ENCODE assay signal across 8 mouse cellular contexts in genomic region chr10:127326828-127327227, GRCm38 (mm10). TPM values are rescaled to one million over a fixed set of nuclear protein-coding genes. Genes with fewer than 3 reads are reported as not detected.
A peak's percentile ranks its signal among the peaks of the same experiment; 100 is the strongest.
DNase-seq lines count a peak whose midpoint lies in the region; ATAC-seq and TF ChIP-seq lines count a peak whose summit lies in the region.

No protein-coding gene starts in this region.

- H3K4me1 ChIP-seq in embryonic facial prominence, embryonic 11.5 days (ENCODE audit: control insufficient read depth, insufficient read depth, low read length): peaks cover 6% of the 10 kb centered on the region
- H3K4me1 ChIP-seq in liver, embryonic 11.5 days (replicated peaks; ENCODE audit: control insufficient read depth, insufficient read depth, low read length): peaks cover 37% of the 10 kb centered on the region

- H3K27me3 ChIP-seq in embryonic facial prominence, embryonic 11.5 days (ENCODE audit: control insufficient read depth, insufficient read depth, low read length): peaks cover 26% of the 10 kb centered on the region
- H3K27me3 ChIP-seq in liver, embryonic 11.5 days (replicated peaks; ENCODE audit: control insufficient read depth, insufficient read depth, low read length): peaks cover 29% of the 10 kb centered on the region

- TF ChIP-seq CTCF in layer of hippocampus, adult 2 months (conservative IDR thresholded peaks at IDR 0.05): no peak

- intact Hi-C loops in heart, postnatal 10 days (cut with DNase I): no loop called here

- no peak for DNase-seq in layer of hippocampus, adult 2 months (ENCODE audit: low spot score in 2 of 2)
- no peak for DNase-seq in layer of hippocampus, postnatal 25 days (ENCODE audit: extremely low spot score in 1 of 2, low spot score in 1 of 2)
- DNase-seq in embryonic facial prominence, embryonic 11.5 days (ENCODE audit: low spot score): no peak
- peak; percentile 37 to 46 for DNase-seq in heart, postnatal 10 days
- no peak for DNase-seq in liver, embryonic 11.5 days (ENCODE audit: low spot score)
- no peak for DNase-seq in cerebellum, postnatal 4 days (ENCODE audit: low spot score in 2 of 2)
- no peak for DNase-seq in left cerebral cortex, adult 11 months (ENCODE audit: low spot score)

- H3K4me2 ChIP-seq in embryonic facial prominence, embryonic 11.5 days (ENCODE audit: low read depth, low read length): peak overlapping the region; percentile 73
- H3K4me2 ChIP-seq in liver, embryonic 11.5 days: peak overlapping the region; percentile 97

- 4% methylated on average over 29 of the region's 29 CpGs for WGBS in embryonic facial prominence, embryonic 11.5 days
- 8% methylated on average over 29 of the region's 29 CpGs for WGBS in liver, embryonic 11.5 days

- no peak for ATAC-seq in embryonic facial prominence, embryonic 11.5 days (replicated peaks; ENCODE audit: insufficient number of reproducible peaks, low FRiP score, low TSS enrichment, low read depth)
- no peak for ATAC-seq in liver, embryonic 11.5 days (replicated peaks; ENCODE audit: low FRiP score)
- ATAC-seq in granulocyte monocyte progenitor cell, adult 5-6 weeks (replicated peaks; ENCODE audit: poor library complexity, severe bottlenecking): no peak

- peak overlapping the region; percentile 43 for H3K4me3 ChIP-seq in layer of hippocampus, adult 2 months
- H3K4me3 ChIP-seq in embryonic facial prominence, embryonic 11.5 days (ENCODE audit: low read depth, low read length): peak overlapping the region; percentile 38
- H3K4me3 ChIP-seq in liver, embryonic 11.5 days (ENCODE audit: low read depth, low read length): peak overlapping the region; percentile 70

- H3K9ac ChIP-seq in embryonic facial prominence, embryonic 11.5 days (replicated peaks; ENCODE audit: low read length): peak overlapping the region; percentile 48
- peak overlapping the region; percentile 85 for H3K9ac ChIP-seq in liver, embryonic 11.5 days (ENCODE audit: low read depth, low read length)

- no peaks in the 10 kb centered on the region for H3K36me3 ChIP-seq in embryonic facial prominence, embryonic 11.5 days (replicated peaks; ENCODE audit: control insufficient read depth, insufficient read depth, low read depth, low read length)
- H3K36me3 ChIP-seq in liver, embryonic 11.5 days (ENCODE audit: control insufficient read depth, insufficient read depth, low read length): peaks cover 3% of the 10 kb centered on the region; the same call in 1 of the 2 replicates

- H3K27ac ChIP-seq in layer of hippocampus, adult 2 months: no peak overlapping the region
- no peak overlapping the region for H3K27ac ChIP-seq in embryonic facial prominence, embryonic 11.5 days (replicated peaks; ENCODE audit: low read depth, low read length)
- H3K27ac ChIP-seq in liver, embryonic 11.5 days (ENCODE audit: low read depth, low read length): no peak overlapping the region

- H3K9me3 ChIP-seq in embryonic facial prominence, embryonic 11.5 days (replicated peaks; ENCODE audit: control insufficient read depth, low read length): no peaks in the 10 kb centered on the region
- H3K9me3 ChIP-seq in liver, embryonic 11.5 days (ENCODE audit: control insufficient read depth, low read length): no peaks in the 10 kb centered on the region

RNA-seq across cellular contexts. Expression of gene Arhgap9, which starts 5.1 kb away (rescaled TPM):
- total RNA-seq in layer of hippocampus, adult 2 months (2021): under 1 TPM; 0.56 to 0.79 TPM
- 1 to 10 TPM in 1 of 2 experiments, under 1 TPM in 1; 0.89 to 1.1 TPM for total RNA-seq in layer of hippocampus, postnatal 25 days (2021)
- 1.8 and 2.7 TPM in 2 replicates for polyA plus RNA-seq in embryonic facial prominence, embryonic 11.5 days (2014; fragmentation: Nextera tagmentation; extraction: Ambion mirVana)
- total RNA-seq in heart, postnatal 10 days (2021): 1 to 10 TPM; 3.3 to 4.1 TPM
- 22.0 and 24.4 TPM in 2 replicates for polyA plus RNA-seq in liver, embryonic 11.5 days (2014; fragmentation: Nextera tagmentation; extraction: Ambion mirVana)
- total RNA-seq in granulocyte monocyte progenitor cell, adult 5-6 weeks (2014; fragmentation: Nextera tagmentation): 46.0 and 53.1 TPM in 2 replicates
- total RNA-seq in granulocyte monocyte progenitor cell, adult 5-6 weeks (2017): 34.7 and 51.8 TPM in 2 replicates

RNA-seq across cellular contexts. Expression of gene Gli1, which starts 14.9 kb away (rescaled TPM):
- total RNA-seq in layer of hippocampus, adult 2 months (2021): 1 to 10 TPM; 2.5 to 3.1 TPM
- 1 to 10 TPM; 2.1 to 3.3 TPM for total RNA-seq in layer of hippocampus, postnatal 25 days (2021)
- polyA plus RNA-seq in embryonic facial prominence, embryonic 11.5 days (2014; fragmentation: Nextera tagmentation; extraction: Ambion mirVana): 7.1 and 9.6 TPM in 2 replicates
- 1 to 10 TPM; 2.1 to 2.5 TPM for total RNA-seq in heart, postnatal 10 days (2021)
- 2.1 and 2.2 TPM in 2 replicates for polyA plus RNA-seq in liver, embryonic 11.5 days (2014; fragmentation: Nextera tagmentation; extraction: Ambion mirVana)
- not detected in 2 replicates for total RNA-seq in granulocyte monocyte progenitor cell, adult 5-6 weeks (2014; fragmentation: Nextera tagmentation)
- total RNA-seq in granulocyte monocyte progenitor cell, adult 5-6 weeks (2017): not detected in 2 replicates

RNA-seq across cellular contexts. Expression of gene Mars, which starts 15.2 kb away (rescaled TPM):
- total RNA-seq in layer of hippocampus, adult 2 months (2021): 10 to 100 TPM; 55.6 to 60.0 TPM
- 10 to 100 TPM; 57.1 to 59.4 TPM for total RNA-seq in layer of hippocampus, postnatal 25 days (2021)
- 174 and 179 TPM in 2 replicates for polyA plus RNA-seq in embryonic facial prominence, embryonic 11.5 days (2014; fragmentation: Nextera tagmentation; extraction: Ambion mirVana)
- total RNA-seq in heart, postnatal 10 days (2021): 10 to 100 TPM; 42.0 to 43.9 TPM
- polyA plus RNA-seq in liver, embryonic 11.5 days (2014; fragmentation: Nextera tagmentation; extraction: Ambion mirVana): 249 and 257 TPM in 2 replicates
- 63.0 and 105 TPM in 2 replicates for total RNA-seq in granulocyte monocyte progenitor cell, adult 5-6 weeks (2014; fragmentation: Nextera tagmentation)
- total RNA-seq in granulocyte monocyte progenitor cell, adult 5-6 weeks (2017): 193 and 221 TPM in 2 replicates

RNA-seq across cellular contexts. Expression of gene Inhbe, which starts 27.4 kb away (rescaled TPM):
- total RNA-seq in layer of hippocampus, adult 2 months (2021): not detected
- total RNA-seq in layer of hippocampus, postnatal 25 days (2021): not detected
- polyA plus RNA-seq in embryonic facial prominence, embryonic 11.5 days (2014; fragmentation: Nextera tagmentation; extraction: Ambion mirVana): not detected in 2 replicates
- total RNA-seq in heart, postnatal 10 days (2021): not detected
- 0.04 and 0.09 TPM in 2 replicates for polyA plus RNA-seq in liver, embryonic 11.5 days (2014; fragmentation: Nextera tagmentation; extraction: Ambion mirVana)
- not detected in 2 replicates for total RNA-seq in granulocyte monocyte progenitor cell, adult 5-6 weeks (2014; fragmentation: Nextera tagmentation)
- not detected in 2 replicates for total RNA-seq in granulocyte monocyte progenitor cell, adult 5-6 weeks (2017)

RNA-seq across cellular contexts. Expression of gene Mbd6, which starts 38.0 kb away (rescaled TPM):
- total RNA-seq in layer of hippocampus, adult 2 months (2021): 10 to 100 TPM; 54.3 to 60.6 TPM
- 10 to 100 TPM; 31.8 to 53.9 TPM for total RNA-seq in layer of hippocampus, postnatal 25 days (2021)
- 9.8 and 11.6 TPM in 2 replicates for polyA plus RNA-seq in embryonic facial prominence, embryonic 11.5 days (2014; fragmentation: Nextera tagmentation; extraction: Ambion mirVana)
- 10 to 100 TPM; 34.2 to 35.5 TPM for total RNA-seq in heart, postnatal 10 days (2021)
- 14.2 and 19.0 TPM in 2 replicates for polyA plus RNA-seq in liver, embryonic 11.5 days (2014; fragmentation: Nextera tagmentation; extraction: Ambion mirVana)
- total RNA-seq in granulocyte monocyte progenitor cell, adult 5-6 weeks (2014; fragmentation: Nextera tagmentation): 53.3 and 72.1 TPM in 2 replicates
- 4.1 TPM in 2 replicates for total RNA-seq in granulocyte monocyte progenitor cell, adult 5-6 weeks (2017)

Comparison
In these comparisons a context has a peak if more than half of its experiments do, and no peak if none do; other contexts are left out.
1. DNase-seq: peak in heart, postnatal 10 days (2 of 2); none in layer of hippocampus, adult 2 months (0 of 2), layer of hippocampus, postnatal 25 days (0 of 2), embryonic facial prominence, embryonic 11.5 days (single experiment), liver, embryonic 11.5 days (single experiment), cerebellum, postnatal 4 days (0 of 2) and left cerebral cortex, adult 11 months (single experiment).
2. RNA of gene Arhgap9, which starts 5.1 kb away (total RNA-seq): 34.7 to 53.1 TPM in granulocyte monocyte progenitor cell, adult 5-6 weeks; 3.3 to 4.1 TPM in heart, postnatal 10 days, 0.89 to 1.1 TPM in layer of hippocampus, postnatal 25 days and 0.56 to 0.79 TPM in layer of hippocampus, adult 2 months; every median in the first group is over 4 times any median in the second.
3. Peak in every context shown above with its lines, with median percentiles within 50 percentile points of each other: H3K4me3 ChIP-seq.